ENCODE assay signal across 9 mouse cellular contexts in the genomic region with DNA sequence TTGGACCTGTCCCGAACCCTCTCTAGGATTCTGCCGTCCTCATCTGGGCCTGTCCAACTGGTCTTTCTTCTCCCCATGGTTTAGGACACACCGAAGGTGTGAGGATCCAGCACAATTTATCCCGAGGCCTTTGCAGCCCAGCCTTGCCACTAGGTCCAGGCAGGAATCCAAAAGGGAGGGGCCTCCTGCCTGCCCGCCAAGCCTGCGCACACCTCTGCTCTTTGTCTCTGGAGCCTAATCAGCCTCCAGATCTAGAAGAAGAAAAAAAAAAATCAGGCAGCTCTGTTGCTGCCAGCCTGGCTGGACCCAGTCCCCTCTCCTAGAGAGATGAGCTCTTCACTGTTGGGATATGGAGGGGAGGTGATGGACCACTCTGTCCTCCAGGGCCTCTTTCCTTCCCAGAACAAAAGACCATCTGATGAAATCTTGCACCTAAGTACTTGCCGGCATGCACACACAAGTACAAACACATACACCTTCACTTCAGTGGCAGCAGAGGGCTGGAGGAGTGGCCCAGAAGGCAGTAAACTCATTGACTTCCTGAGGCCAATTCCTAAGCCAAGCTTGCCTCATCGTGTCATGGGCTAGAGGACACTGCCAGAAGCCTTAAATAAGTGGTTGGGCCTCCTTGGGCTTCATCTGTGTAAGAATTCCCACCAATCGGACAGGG. TPM values are rescaled to one million over a fixed set of nuclear protein-coding genes. Genes with fewer than 3 reads are reported as not detected.
A peak's percentile ranks its signal among the peaks of the same experiment; 100 is the strongest.
DNase-seq lines count a peak whose midpoint lies in the region; ATAC-seq lines count a peak whose summit lies in the region.
"Had no signal": no experiment of that assay in that cellular context is flagged by ENCODE, and none has a peak within 500 bp of the region (broad histone marks: within the 10 kb centered on the region; RNA-seq: fewer than 3 reads in every experiment).

No protein-coding gene starts in this region.

- 0 out of 2 replicates have a peak overlapping the region, but pooled peaks have one; percentile 14 for H3K9ac ChIP-seq in intestine, embryonic 16.5 days (ENCODE audit: low read depth, low read length)
- H3K9ac ChIP-seq in liver, embryonic 12.5 days = no peak overlapping the region
- H3K9ac ChIP-seq: hindbrain, embryonic 15.5 days had no signal

- intact Hi-C loops in left cerebral cortex, postnatal 4 days (cut with DNase I) = no loop called here

- H3K27me3 ChIP-seq in intestine, embryonic 16.5 days (replicated peaks; ENCODE audit: control insufficient read depth, insufficient read depth, low read length) = peaks cover 10% of the 10 kb centered on the region; the same call in 1 of the 2 replicates
- H3K27me3 ChIP-seq in liver, embryonic 12.5 days (replicated peaks) = peaks cover 60% of the 10 kb centered on the region

- H3K4me1 ChIP-seq in intestine, embryonic 16.5 days (ENCODE audit: control insufficient read depth, insufficient read depth, low read length) = peaks cover 44% of the 10 kb centered on the region
- peaks cover 36% of the 10 kb centered on the region for H3K4me1 ChIP-seq in liver, embryonic 12.5 days

- DNase-seq in left cerebral cortex, postnatal 4 days = peak; percentile 67
- DNase-seq in left cerebral cortex, adult 8-10 months (ENCODE audit: low spot score in 2 of 2) = no peak
- DNase-seq in cerebellum, adult 18-20 months = peak; percentile 59 to 61
- peak; percentile 85 for DNase-seq in lung, postnatal 36 days
- DNase-seq in gastrocnemius, postnatal 25 days = no peak
- DNase-seq in gastrocnemius, postnatal 10 days = no peak

- H3K4me2 ChIP-seq in intestine, embryonic 16.5 days (ENCODE audit: low read depth, low read length) = no peak overlapping the region
- no peak overlapping the region for H3K4me2 ChIP-seq in liver, embryonic 12.5 days
- H3K4me2 ChIP-seq: hindbrain, embryonic 15.5 days had no signal

- no peaks in the 10 kb centered on the region for H3K9me3 ChIP-seq in intestine, embryonic 16.5 days (ENCODE audit: control insufficient read depth, low read length)
- H3K9me3 ChIP-seq in liver, embryonic 12.5 days (replicated peaks) = no peaks in the 10 kb centered on the region
- H3K9me3 ChIP-seq: hindbrain, embryonic 15.5 days had no signal

- 0 out of 2 replicates have a peak, but pooled peaks cover 3% of the 10 kb centered on the region for H3K36me3 ChIP-seq in intestine, embryonic 16.5 days (ENCODE audit: control insufficient read depth, insufficient read depth, low read length)
- H3K36me3 ChIP-seq in liver, embryonic 12.5 days = peaks cover 10% of the 10 kb centered on the region
- H3K36me3 ChIP-seq: hindbrain, embryonic 15.5 days had no signal

- H3K4me3 ChIP-seq in intestine, embryonic 16.5 days (ENCODE audit: low read length) = no peak overlapping the region
- H3K4me3 ChIP-seq in liver, embryonic 12.5 days = no peak overlapping the region
- H3K4me3 ChIP-seq: hindbrain, embryonic 15.5 days had no signal

- ATAC-seq in intestine, embryonic 16.5 days = no peak
- no peak for ATAC-seq in liver, embryonic 12.5 days

- peak overlapping the region; percentile 79 for H3K27ac ChIP-seq in intestine, embryonic 16.5 days (ENCODE audit: low read length)
- H3K27ac ChIP-seq in liver, embryonic 12.5 days = no peak overlapping the region
- H3K27ac ChIP-seq: hindbrain, embryonic 15.5 days had no signal

- WGBS in intestine, embryonic 16.5 days = 40% methylated on average over 9 of the region's 9 CpGs
- WGBS in liver, embryonic 12.5 days (ENCODE audit: insufficient replicate concordance) = 64% methylated on average over 9 of the region's 9 CpGs

RNA-seq across cellular contexts. Expression of gene Pex16, which starts 1.6 kb away (rescaled TPM):
- 10 to 100 TPM; 34.0 to 34.5 TPM for total RNA-seq in left cerebral cortex, postnatal 4 days (2021)
- total RNA-seq in left cerebral cortex, adult 8-10 months (2022) = 10 to 100 TPM; 31.7 to 33.7 (median 32.7) TPM
- 66.2 and 70.8 TPM in 2 replicates for polyA plus RNA-seq in intestine, embryonic 16.5 days (2015; fragmentation: Nextera tagmentation; extraction: Ambion mirVana)
- 10 to 100 TPM; 16.7 to 18.9 TPM for total RNA-seq in gastrocnemius, postnatal 25 days (2021)
- total RNA-seq in gastrocnemius, postnatal 10 days (2021) = 10 to 100 TPM; 19.0 to 22.2 TPM
- polyA plus RNA-seq in liver, embryonic 12.5 days (2016; fragmentation: Nextera tagmentation; extraction: Ambion mirVana) = 20.1 and 21.2 TPM in 2 replicates

RNA-seq across cellular contexts. Expression of gene Large2, which starts 1.8 kb away (rescaled TPM):
- under 1 TPM; 0.60 to 0.72 TPM for total RNA-seq in left cerebral cortex, postnatal 4 days (2021)
- 1 to 10 TPM in 2 of 4 experiments, under 1 TPM in 2; 0.50 to 1.5 (median 0.85) TPM for total RNA-seq in left cerebral cortex, adult 8-10 months (2022)
- 11.8 and 12.3 TPM in 2 replicates for polyA plus RNA-seq in intestine, embryonic 16.5 days (2015; fragmentation: Nextera tagmentation; extraction: Ambion mirVana)
- total RNA-seq in gastrocnemius, postnatal 25 days (2021) = under 1 TPM; 0.54 to 0.88 TPM
- under 1 TPM; 0.40 to 0.70 TPM for total RNA-seq in gastrocnemius, postnatal 10 days (2021)
- polyA plus RNA-seq in liver, embryonic 12.5 days (2016; fragmentation: Nextera tagmentation; extraction: Ambion mirVana) = 1.8 and 2.0 TPM in 2 replicates

RNA-seq across cellular contexts. Expression of gene 1700029I15Rik, which starts 9.4 kb away (rescaled TPM):
- total RNA-seq in left cerebral cortex, postnatal 4 days (2021) = 1 to 10 TPM; 2.8 to 3.2 TPM
- total RNA-seq in left cerebral cortex, adult 8-10 months (2022) = 1 to 10 TPM; 2.1 to 4.8 (median 3.4) TPM
- 5.0 and 5.6 TPM in 2 replicates for polyA plus RNA-seq in intestine, embryonic 16.5 days (2015; fragmentation: Nextera tagmentation; extraction: Ambion mirVana)
- 1 to 10 TPM in 1 of 2 experiments, under 1 TPM in 1; 0.87 to 1.0 TPM for total RNA-seq in gastrocnemius, postnatal 25 days (2021)
- total RNA-seq in gastrocnemius, postnatal 10 days (2021) = 1 to 10 TPM in 1 of 2 experiments, under 1 TPM in 1; 0.80 to 1.9 TPM
- polyA plus RNA-seq in liver, embryonic 12.5 days (2016; fragmentation: Nextera tagmentation; extraction: Ambion mirVana) = 1.1 and 1.4 TPM in 2 replicates

RNA-seq across cellular contexts. Expression of gene Mapk8ip1, which starts 28.2 kb away (rescaled TPM):
- total RNA-seq in left cerebral cortex, postnatal 4 days (2021) = 100 to 1,000 TPM; 306 to 339 TPM
- total RNA-seq in left cerebral cortex, adult 8-10 months (2022) = 100 to 1,000 TPM; 328 to 363 (median 345) TPM
- 10.6 and 11.2 TPM in 2 replicates for polyA plus RNA-seq in intestine, embryonic 16.5 days (2015; fragmentation: Nextera tagmentation; extraction: Ambion mirVana)
- 1 to 10 TPM; 7.9 to 9.2 TPM for total RNA-seq in gastrocnemius, postnatal 25 days (2021)
- total RNA-seq in gastrocnemius, postnatal 10 days (2021) = 10 to 100 TPM; 24.1 to 27.2 TPM
- polyA plus RNA-seq in liver, embryonic 12.5 days (2016; fragmentation: Nextera tagmentation; extraction: Ambion mirVana) = 4.6 and 4.7 TPM in 2 replicates

Comparison
In these comparisons a context has a peak if more than half of its experiments do, and no peak if none do; other contexts are left out.
1. DNase-seq: peak in left cerebral cortex, postnatal 4 days (single experiment), cerebellum, adult 18-20 months (2 of 2) and lung, postnatal 36 days (single experiment); none in left cerebral cortex, adult 8-10 months (0 of 2), gastrocnemius, postnatal 25 days (single experiment) and gastrocnemius, postnatal 10 days (single experiment).